Mouse (Mus musculus): Measurements from ENCODE around the gene Slc38a2. TPM values are rescaled to one million over a fixed set of nuclear protein-coding genes. Genes with fewer than 3 reads are reported as not detected.

The Slc38a2 gene
- total RNA-seq, 2 experiments from 2014 or later, result 81.3 to 86.1 TPM

DNA sequence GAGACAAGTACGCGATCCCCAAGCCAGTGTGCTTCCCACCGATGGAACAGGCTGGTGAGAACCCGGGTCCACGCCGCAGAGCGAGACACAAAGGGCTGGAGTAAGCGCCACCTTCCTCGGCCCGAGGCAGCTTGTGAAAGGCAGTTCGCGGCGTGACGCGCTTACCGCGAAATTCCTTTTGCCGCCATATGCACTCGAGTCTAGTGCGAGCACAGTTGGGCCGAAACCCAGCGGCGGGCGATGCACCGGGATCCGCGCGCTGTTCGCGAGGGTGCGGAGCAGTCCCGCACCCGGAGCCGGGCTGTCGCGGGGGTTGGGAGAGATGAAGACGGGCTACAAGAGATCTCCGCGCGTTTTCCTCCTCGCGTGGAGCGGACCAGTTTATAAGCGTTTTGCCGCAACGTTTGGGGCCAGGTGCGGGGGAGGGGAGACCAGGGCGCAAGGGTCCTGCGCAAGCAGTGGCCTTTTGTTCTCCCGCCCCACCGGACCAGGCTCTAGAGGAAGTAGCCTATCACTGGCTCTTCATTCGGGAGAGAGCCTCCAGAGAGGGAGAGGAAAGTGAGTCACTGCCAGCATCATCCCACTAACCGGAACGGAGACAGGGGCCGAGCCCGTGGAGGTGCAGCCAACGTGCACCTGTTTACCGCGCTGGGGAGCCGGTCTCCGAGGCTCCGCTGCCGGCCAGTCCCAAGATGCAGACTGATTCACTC, 58.3 kb downstream of the Slc38a2 start:
- intact Hi-C loops (cut with DNase I), result loop anchor here (2.0 to 5.0 kb wide), 2 partner anchors 58 to 179 kb away; partner anchors contain the start of genes Scaf11 and Slc38a2
- peak; percentile 74 to 78 for DNase-seq (ENCODE audit: low spot score in 2 of 2)

DNA sequence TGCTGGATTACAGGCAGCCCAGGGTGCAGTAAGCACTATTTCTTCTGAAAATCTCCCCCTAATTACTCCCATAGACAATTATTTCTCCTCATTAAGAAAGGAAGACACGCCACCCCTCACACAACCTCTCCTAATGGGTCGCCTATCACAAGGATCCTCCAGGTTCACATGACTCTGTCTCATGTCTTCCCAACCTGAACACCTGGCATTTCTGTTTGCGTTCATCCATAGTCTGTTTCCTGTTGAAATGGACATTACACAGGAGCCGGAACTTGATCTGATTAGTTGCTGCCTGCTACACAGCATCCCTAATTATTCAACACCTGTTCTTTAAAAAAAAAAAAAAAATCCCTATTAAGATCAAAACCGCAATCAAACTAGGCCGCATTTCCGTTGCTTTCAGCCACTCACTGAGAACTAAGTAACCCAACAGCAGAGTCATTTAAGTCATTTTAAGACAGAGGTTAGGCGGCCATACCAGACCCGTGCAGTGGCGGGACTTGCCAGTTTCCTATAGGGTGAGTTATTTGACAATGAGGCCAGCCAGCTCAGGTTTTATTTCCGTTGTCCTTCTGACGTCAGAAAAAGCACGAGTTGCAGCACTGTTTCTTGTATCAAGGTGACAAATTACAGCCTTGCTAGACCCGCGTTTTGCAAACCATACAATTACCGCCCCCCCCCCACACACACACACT, 59.1 kb downstream of the Slc38a2 start:
- DNase-seq (ENCODE audit: low spot score in 2 of 2), result peak; percentile 31 to 57

GRCm38 (mm10) chr15:96639630-96640029, 59.9 kb downstream of the Slc38a2 start:
- intact Hi-C loops (cut with DNase I), result loop anchor here (2.0 to 5.0 kb wide), 2 partner anchors 59 to 177 kb away; partner anchors contain the start of genes Scaf11 and Slc38a2
- peak in 1 of 2 experiments; percentile 28 for DNase-seq (ENCODE audit: low spot score in 2 of 2)

More for the DNA sequence above, 59.1 kb downstream of the Slc38a2 start:
- intact Hi-C loops (cut with DNase I), result loop anchor here (2.0 to 5.0 kb wide), 2 partner anchors 58 to 178 kb away; partner anchors contain the start of genes Scaf11 and Slc38a2

DNA sequence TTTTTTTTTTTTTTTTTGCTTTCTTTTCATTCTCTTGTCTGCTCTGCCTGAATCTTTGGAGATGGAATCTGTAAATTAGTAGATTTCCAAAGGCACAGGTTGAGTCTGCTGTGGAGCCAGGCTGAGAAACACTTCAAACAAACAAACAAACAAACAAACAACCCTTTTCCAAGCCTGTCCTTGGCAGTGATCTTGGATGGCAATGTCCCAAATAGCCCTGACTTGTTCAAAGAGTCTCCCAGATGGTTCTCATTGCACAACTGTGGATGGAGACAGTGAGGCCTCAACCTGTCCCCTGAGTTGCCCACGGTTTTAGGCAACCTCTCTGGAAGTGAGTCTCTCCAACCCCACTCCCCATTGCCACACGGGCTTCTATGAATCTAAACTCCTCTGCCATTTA, 60.9 kb downstream of the Slc38a2 start:
- intact Hi-C loops (cut with DNase I), result no loop called here
- no peak for DNase-seq (ENCODE audit: low spot score in 2 of 2)

DNA sequence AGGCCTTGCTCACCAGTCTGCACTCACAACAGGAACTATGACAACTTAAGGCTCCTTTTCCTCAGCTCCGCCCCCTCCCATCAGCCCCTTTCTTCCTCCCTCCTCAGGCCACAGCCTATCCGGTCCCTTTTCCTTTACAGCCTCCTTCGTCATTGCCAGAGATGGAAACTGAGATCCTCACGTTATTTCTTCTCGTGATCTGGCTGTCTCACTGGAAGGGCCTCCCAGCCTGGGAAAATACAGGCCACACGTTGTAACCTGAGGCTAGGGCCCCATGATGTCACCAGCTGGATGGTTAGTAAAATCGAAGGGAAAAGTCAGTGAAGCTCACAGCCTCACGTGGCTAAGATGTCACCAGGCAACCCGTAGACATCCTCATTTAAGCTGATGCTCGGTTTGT, 61.4 kb downstream of the Slc38a2 start:
- intact Hi-C loops (cut with DNase I), result no loop called here
- peak in 1 of 2 experiments; percentile 30 for DNase-seq (ENCODE audit: low spot score in 2 of 2)

Other genes starting within 250 kb of the Slc38a2 start
- gene Scaf11, start 238.9 kb downstream of the Slc38a2 start, total RNA-seq (2021), result 10 to 100 TPM; 44.8 to 47.8 TPM
- 100 to 1,000 TPM in 1 of 2 experiments, 10 to 100 TPM in 1; 98.2 to 103 TPM for gene Slc38a1, start 56.8 kb downstream of the Slc38a2 start, total RNA-seq (2021)

Data from left cerebral cortex, postnatal 25 days (tissue).